Mouse (Mus musculus) intestine, embryonic 16.5 days (tissue): ENCODE results near the gene Sema4c. TPM values are rescaled to one million over a fixed set of nuclear protein-coding genes. Genes with fewer than 3 reads are reported as not detected.
A peak's percentile ranks its signal among the peaks of the same experiment; 100 is the strongest.
"Not testable (repeated sequence)": the region's sequence is repeated elsewhere in the genome, so short reads cannot be mapped to it uniquely, and the experiment has no call there.

ENCODE experiments used
- ATAC-seq: fragments of 200-750 bp; cut with Nextera tagmentation; 2 replicates; pipeline ENCODE4 v1.8.0; 2017; ENCODE audit warnings: moderate TSS enrichment, moderate library complexity
- H3K27ac ChIP-seq: fragments of 300-500 bp; sonication (generic); 2 replicates; pipeline ENCODE4 v1.5.1; 2014; ENCODE audit warnings: mild to moderate bottlenecking, low read length
- H3K27me3 ChIP-seq: fragments of 300-500 bp; sonication (generic); replicated peaks from 2 replicates; pipeline ENCODE4 v1.6.1; 2014; ENCODE audit warnings: low read length, control low read depth, mixed read lengths; ENCODE audit not compliant: control insufficient read depth, insufficient read depth
- H3K36me3 ChIP-seq: fragments of 300-500 bp; sonication (generic); 2 replicates; pipeline ENCODE4 v1.6.1; 2014; ENCODE audit warnings: low read length, control low read depth; ENCODE audit not compliant: control insufficient read depth, insufficient read depth
- H3K4me1 ChIP-seq: fragments of 300-500 bp; sonication (generic); 2 replicates; pipeline ENCODE4 v1.6.1; 2014; ENCODE audit warnings: low read length, control low read depth, mixed read lengths; ENCODE audit not compliant: control insufficient read depth, insufficient read depth
- H3K4me2 ChIP-seq: fragments of 300-500 bp; sonication (generic); 2 replicates; pipeline ENCODE4 v1.6.1; 2014; ENCODE audit warnings: low read depth, low read length, control low read depth
- H3K4me3 ChIP-seq: fragments of 300-500 bp; sonication (generic); 2 replicates; pipeline ENCODE4 v1.5.1; 2014; ENCODE audit warnings: mild to moderate bottlenecking, low read length
- H3K9ac ChIP-seq: fragments of 300-500 bp; sonication (generic); 2 replicates; pipeline ENCODE4 v1.6.1; 2014; ENCODE audit warnings: low read depth, low read length
- H3K9me3 ChIP-seq: fragments of 300-500 bp; sonication (generic); 2 replicates; pipeline ENCODE4 v1.6.1; 2016; ENCODE audit warnings: low read length, control low read depth; ENCODE audit not compliant: control insufficient read depth
- WGBS: fragments of 180-500 bp; shearing (Covaris S2); extraction: QIAGEN DNeasy Blood & Tissue Kit; methylation state at CpG from one replicate; pipeline ENCODE4 v1.1.7; 2014; 5-methylcytosine and 5-hydroxymethylcytosine counted together
- polyA plus RNA-seq: library from polyadenylated mRNA; unstranded; fragments of >200 nt; fragmentation: Nextera tagmentation; extraction: Ambion mirVana; gene quantifications from 2 replicates; pipeline ENCODE4 v1.2.1, GENCODE M21; 2015

The Sema4c gene
- polyA plus RNA-seq, 1 experiment from 2014 or later, result 7.9 TPM

GRCm38 (mm10) chr1:36541844-36542243 is 16.3 kb downstream of the Sema4c start:
- Histone ChIP-seq H3K9ac (no peak overlapping the region), H3K4me3 (no peak overlapping the region), H3K4me1 (peaks cover 11% of the 10 kb centered on the region), H3K27me3 (no peaks in the 10 kb centered on the region), H3K36me3 (peaks cover 16% of the 10 kb centered on the region), H3K4me2 (no peak overlapping the region), H3K9me3 (no peaks in the 10 kb centered on the region), H3K27ac (no peak overlapping the region)
- 97% methylated on average over 16 of the region's 16 CpGs for WGBS
- ATAC-seq, result no peak

- Histone ChIP-seq H3K4me2 (no peak overlapping the region), H3K9me3 (no peaks in the 10 kb centered on the region), H3K27me3 (no peaks in the 10 kb centered on the region), H3K4me1 (peaks cover 4% of the 10 kb centered on the region; the same call in 1 of the 2 replicates), H3K4me3 (no peak overlapping the region), H3K36me3 (peaks cover 16% of the 10 kb centered on the region), H3K9ac (no peak overlapping the region), H3K27ac (no peak overlapping the region)
- no peak for ATAC-seq
- 91% methylated on average over 12 of the region's 12 CpGs for WGBS
Observed at GRCm38 (mm10) chr1:36540807-36541206, 17.3 kb downstream of the Sema4c start.

GRCm38 (mm10) chr1:36540132-36540531 is 18.0 kb downstream of the Sema4c start:
- 92% methylated on average over 11 of the region's 11 CpGs for WGBS

GRCm38 (mm10) chr1:36539186-36539585 is 19.0 kb downstream of the Sema4c start, which contains the start of gene Gm42417:
Gm42417 (minus strand) TSS chr1:36539429.
- H3K27ac ChIP-seq, result peak within 1 kb of the TSS; percentile 54
- H3K4me3 ChIP-seq, result no peak within 1 kb of the TSS
- peak within 1 kb of the TSS; percentile 49; the same call in 1 of the 2 replicates for H3K9ac ChIP-seq
- 37% methylated on average over 9 of the region's 9 CpGs for WGBS
- H3K27me3 ChIP-seq, result no peaks in the 10 kb centered on the region
- peak; percentile 79 for ATAC-seq
- peaks cover 16% of the 10 kb centered on the region for H3K36me3 ChIP-seq
- H3K4me1 ChIP-seq, result no peaks in the 10 kb centered on the region
- no peaks in the 10 kb centered on the region for H3K9me3 ChIP-seq
- no peak within 1 kb of the TSS for H3K4me2 ChIP-seq

More at GRCm38 (mm10) chr1:36540132-36540531, 18.0 kb downstream of the Sema4c start:
- no peak overlapping the region for H3K4me3 ChIP-seq
- H3K27me3 ChIP-seq, result no peaks in the 10 kb centered on the region
- no peaks in the 10 kb centered on the region for H3K4me1 ChIP-seq
- ATAC-seq, result no peak
- peaks cover 16% of the 10 kb centered on the region for H3K36me3 ChIP-seq
- no peak overlapping the region for H3K27ac ChIP-seq
- no peak overlapping the region for H3K9ac ChIP-seq
- H3K9me3 ChIP-seq, result no peaks in the 10 kb centered on the region
- no peak overlapping the region for H3K4me2 ChIP-seq

GRCm38 (mm10) chr1:36538727-36539126 is 19.4 kb downstream of the Sema4c start:
- Histone ChIP-seq H3K9ac (no peak overlapping the region), H3K27ac (peak overlapping the region; percentile 54), H3K4me3 (no peak overlapping the region), H3K27me3 (no peaks in the 10 kb centered on the region), H3K4me2 (no peak overlapping the region), H3K9me3 (no peaks in the 10 kb centered on the region), H3K36me3 (peaks cover 16% of the 10 kb centered on the region), H3K4me1 (no peaks in the 10 kb centered on the region)
- no peak for ATAC-seq
- WGBS, result 74% methylated on average over 4 of the region's 4 CpGs

GRCm38 (mm10) chr1:36536783-36537182 is 21.4 kb downstream of the Sema4c start, which contains the start of gene Ankrd23:
Ankrd23 (minus strand) TSS chr1:36536883.
- not testable (repeated sequence) for H3K4me1 ChIP-seq, H3K4me2 ChIP-seq, H3K9me3 ChIP-seq, H3K27ac ChIP-seq, H3K4me3 ChIP-seq, H3K27me3 ChIP-seq, H3K9ac ChIP-seq, ATAC-seq
- 94% methylated on average over 9 of the region's 9 CpGs for WGBS
- H3K36me3 ChIP-seq, result peaks cover 14% of the 10 kb centered on the region

- Histone ChIP-seq H3K9me3 (no peaks in the 10 kb centered on the region), H3K27me3 (no peaks in the 10 kb centered on the region)
- 59% methylated on average over 8 of the region's 8 CpGs for WGBS
Observed at GRCm38 (mm10) chr1:36536397-36536728, 21.8 kb downstream of the Sema4c start.

GRCm38 (mm10) chr1:36535477-36536396 is 22.4 kb downstream of the Sema4c start:
- Histone ChIP-seq H3K36me3 (peaks cover 7% of the 10 kb centered on the region), H3K4me2 (no peak overlapping the region)
- 82% methylated on average over 11 of the region's 11 CpGs for WGBS

More at GRCm38 (mm10) chr1:36536397-36536728, 21.8 kb downstream of the Sema4c start:
- H3K9ac ChIP-seq, result no peak overlapping the region
- no peak overlapping the region for H3K4me2 ChIP-seq
- no peak overlapping the region for H3K4me3 ChIP-seq
- H3K27ac ChIP-seq, result no peak overlapping the region
- no peaks in the 10 kb centered on the region for H3K4me1 ChIP-seq
- no peak for ATAC-seq
- H3K36me3 ChIP-seq, result peaks cover 10% of the 10 kb centered on the region

GRCm38 (mm10) chr1:36534595-36535058 is 23.5 kb downstream of the Sema4c start:
- 0 out of 2 replicates have a peak, but pooled peaks have one; percentile 35 for ATAC-seq
- no peak overlapping the region for H3K27ac ChIP-seq
- no peaks in the 10 kb centered on the region for H3K27me3 ChIP-seq

More at GRCm38 (mm10) chr1:36535477-36536396, 22.4 kb downstream of the Sema4c start:
- Histone ChIP-seq H3K4me1 (no peaks in the 10 kb centered on the region), H3K27ac (no peak overlapping the region), H3K4me3 (no peak overlapping the region), H3K9me3 (no peaks in the 10 kb centered on the region), H3K9ac (no peak overlapping the region), H3K27me3 (no peaks in the 10 kb centered on the region)
- no peak for ATAC-seq

More at GRCm38 (mm10) chr1:36534595-36535058, 23.5 kb downstream of the Sema4c start:
- no peak overlapping the region for H3K4me3 ChIP-seq
- H3K4me2 ChIP-seq, result no peak overlapping the region
- peaks cover 7% of the 10 kb centered on the region for H3K36me3 ChIP-seq
- H3K4me1 ChIP-seq, result no peaks in the 10 kb centered on the region
- H3K9ac ChIP-seq, result no peak overlapping the region
- no peaks in the 10 kb centered on the region for H3K9me3 ChIP-seq
- 69% methylated on average over 6 of the region's 6 CpGs for WGBS
